Mouse (Mus musculus) CH12.LX (cell line): ENCODE data around the gene Mmp27.

Source experiments
- MAZ ChIP-seq: IDR thresholded peaks from 2 replicates; pipeline ENCODE4 v1.6.1; 2012; ENCODE audit warnings: low read depth, mild to moderate bottlenecking, inconsistent platforms, low read length, improper control_type of control experiment, moderate library complexity
- POLR2A ChIP-seq: IDR thresholded peaks from 2 replicates; pipeline ENCODE4 v1.6.1; 2011; ENCODE audit warnings: low read depth, mild to moderate bottlenecking, improper control_type of control experiment, low read length
- ZNF384 ChIP-seq: IDR thresholded peaks from 2 replicates; pipeline ENCODE4 v1.6.1; 2012; ENCODE audit warnings: low read depth, low read length, improper control_type of control experiment, inconsistent platforms

DNA sequence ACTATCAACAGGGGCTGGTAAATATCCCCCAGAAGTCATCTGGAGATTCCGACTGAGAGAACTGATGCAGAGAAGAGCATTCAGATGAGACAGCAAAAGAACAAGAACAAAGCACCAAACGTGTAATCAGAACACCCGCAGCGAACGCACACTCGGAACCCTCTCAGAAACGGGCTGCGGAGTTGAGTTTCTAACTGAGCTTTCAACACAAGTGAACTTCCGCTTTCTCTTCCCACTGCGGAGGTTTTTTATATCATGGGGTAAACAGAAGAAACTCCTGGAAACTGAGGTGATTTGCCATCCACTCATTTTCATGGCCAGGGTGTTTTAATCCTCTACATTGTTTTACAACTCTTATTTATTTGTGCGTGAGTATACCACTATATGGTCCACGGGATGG lies 34.4 kb downstream of the Mmp27 start:
- no peak for TF ChIP-seq MAZ
- no peak for TF ChIP-seq POLR2A
- TF ChIP-seq ZNF384, result no peak
